Mouse (Mus musculus) forebrain, embryonic 16.5 days (tissue): ENCODE data around the gene Ube2t. TPM values are rescaled to one million over a fixed set of nuclear protein-coding genes. Genes with fewer than 3 reads are reported as not detected.

Experiments used
- ATAC-seq: fragments of 200-750 bp; cut with Nextera tagmentation; 2 replicates; pipeline ENCODE4 v1.8.0; 2017; ENCODE audit warnings: mild to moderate bottlenecking, moderate library complexity
- H3K27ac ChIP-seq: fragments of 300-500 bp; sonication (generic); 2 replicates; pipeline ENCODE4 v1.5.1; 2014; ENCODE audit warnings: low read length, control low read depth
- H3K27me3 ChIP-seq: fragments of 300-500 bp; sonication (generic); replicated peaks from 2 replicates; pipeline ENCODE4 v1.6.1; 2014; ENCODE audit warnings: low read length; ENCODE audit not compliant: control insufficient read depth, insufficient read depth
- H3K36me3 ChIP-seq: fragments of 300-500 bp; sonication (generic); 2 replicates; pipeline ENCODE4 v1.6.1; 2014; ENCODE audit not compliant: control insufficient read depth, insufficient read depth
- H3K4me1 ChIP-seq: fragments of 300-500 bp; sonication (generic); replicated peaks from 2 replicates; pipeline ENCODE4 v1.6.1; 2014; ENCODE audit warnings: low read length; ENCODE audit not compliant: control insufficient read depth, insufficient read depth
- H3K4me2 ChIP-seq: fragments of 300-500 bp; sonication (generic); 2 replicates; pipeline ENCODE4 v1.6.1; 2014; ENCODE audit warnings: mild to moderate bottlenecking, low read length, control low read depth
- H3K4me3 ChIP-seq: fragments of 300-500 bp; sonication (generic); replicated peaks from 2 replicates; pipeline ENCODE4 v1.5.1; 2014; ENCODE audit warnings: mild to moderate bottlenecking, low read length, control low read depth
- H3K9ac ChIP-seq: fragments of 300-500 bp; sonication (generic); replicated peaks from 2 replicates; pipeline ENCODE4 v1.6.1; 2014; ENCODE audit warnings: low read depth, low read length, control low read depth
- H3K9me3 ChIP-seq: fragments of 300-500 bp; sonication (generic); 2 replicates; pipeline ENCODE4 v1.6.1; 2016; ENCODE audit warnings: low read length; ENCODE audit not compliant: control insufficient read depth
- WGBS: fragments of 180-500 bp; shearing (Covaris S2); extraction: QIAGEN DNeasy Blood & Tissue Kit; methylation state at CpG from one replicate; pipeline ENCODE4 v1.1.7; 2014; 5-methylcytosine and 5-hydroxymethylcytosine counted together
- polyA plus RNA-seq: library from polyadenylated mRNA; unstranded; fragments of >200 nt; fragmentation: Nextera tagmentation; extraction: Ambion mirVana; gene quantifications from 2 replicates; pipeline ENCODE4 v1.2.1, GENCODE M21; 2015

Ube2t gene
- polyA plus RNA-seq, 1 experiment from 2014 or later = 23.5 TPM

GRCm38 (mm10) chr1:135019087-135019774, 56.9 kb downstream of the Ube2t start:
- H3K27ac ChIP-seq = no peak overlapping the region
- no peaks in the 10 kb centered on the region for H3K36me3 ChIP-seq
- H3K4me1 ChIP-seq = peaks cover 26% of the 10 kb centered on the region
- H3K9me3 ChIP-seq = no peaks in the 10 kb centered on the region
- no peaks in the 10 kb centered on the region for H3K27me3 ChIP-seq
- no peak overlapping the region for H3K4me3 ChIP-seq
- no peak overlapping the region for H3K4me2 ChIP-seq
- peak; percentile 58 for ATAC-seq
- no peak overlapping the region for H3K9ac ChIP-seq
- WGBS = 7% methylated on average over 13 of the region's 13 CpGs

GRCm38 (mm10) chr1:135019775-135020167, 57.4 kb downstream of the Ube2t start:
- no peak; the same call in 1 of the 2 replicates for ATAC-seq
- Histone ChIP-seq H3K36me3 (no peaks in the 10 kb centered on the region), H3K4me1 (peaks cover 26% of the 10 kb centered on the region), H3K4me2 (no peak overlapping the region), H3K4me3 (no peak overlapping the region), H3K27ac (no peak overlapping the region), H3K27me3 (no peaks in the 10 kb centered on the region), H3K9me3 (no peaks in the 10 kb centered on the region), H3K9ac (no peak overlapping the region)
- WGBS = 48% methylated on average over 4 of the region's 4 CpGs

GRCm38 (mm10) chr1:135020281-135020940, 58.0 kb downstream of the Ube2t start:
- ATAC-seq = no peak
- Histone ChIP-seq H3K27ac (no peak overlapping the region), H3K4me1 (peaks cover 26% of the 10 kb centered on the region), H3K9ac (no peak overlapping the region), H3K27me3 (no peaks in the 10 kb centered on the region), H3K4me2 (no peak overlapping the region), H3K36me3 (no peaks in the 10 kb centered on the region), H3K9me3 (no peaks in the 10 kb centered on the region), H3K4me3 (no peak overlapping the region)
- WGBS = 74% methylated on average over 5 of the region's 5 CpGs

GRCm38 (mm10) chr1:135020970-135021369, 58.6 kb downstream of the Ube2t start:
- no peak overlapping the region for H3K9ac ChIP-seq
- no peaks in the 10 kb centered on the region for H3K27me3 ChIP-seq
- no peak overlapping the region for H3K4me3 ChIP-seq
- WGBS = 18% methylated on average over 5 of the region's 5 CpGs
- H3K4me1 ChIP-seq = peaks cover 26% of the 10 kb centered on the region
- peak; percentile 58 for ATAC-seq
- no peaks in the 10 kb centered on the region for H3K9me3 ChIP-seq
- no peak overlapping the region for H3K27ac ChIP-seq
- H3K36me3 ChIP-seq = no peaks in the 10 kb centered on the region
- H3K4me2 ChIP-seq = no peak overlapping the region

GRCm38 (mm10) chr1:135021936-135022335, 59.6 kb downstream of the Ube2t start:
- H3K4me1 ChIP-seq = peaks cover 26% of the 10 kb centered on the region
- no peak overlapping the region for H3K4me2 ChIP-seq
- no peak overlapping the region for H3K4me3 ChIP-seq
- no peaks in the 10 kb centered on the region for H3K27me3 ChIP-seq
- H3K27ac ChIP-seq = no peak overlapping the region
- H3K36me3 ChIP-seq = no peaks in the 10 kb centered on the region
- no peak for ATAC-seq
- 75% methylated on average over 5 of the region's 5 CpGs for WGBS
- H3K9ac ChIP-seq = no peak overlapping the region
- H3K9me3 ChIP-seq = no peaks in the 10 kb centered on the region

GRCm38 (mm10) chr1:135023583-135023982, 61.2 kb downstream of the Ube2t start:
- Histone ChIP-seq H3K27me3 (no peaks in the 10 kb centered on the region), H3K27ac (no peak overlapping the region), H3K4me1 (peaks cover 25% of the 10 kb centered on the region), H3K4me2 (no peak overlapping the region), H3K4me3 (no peak overlapping the region), H3K36me3 (no peaks in the 10 kb centered on the region), H3K9me3 (no peaks in the 10 kb centered on the region), H3K9ac (no peak overlapping the region)
- no peak for ATAC-seq
- WGBS = 74% methylated on average over 1 of the region's 1 CpGs

Other genes starting within 250 kb of the Ube2t start
- 15.2 and 17.5 TPM in 2 replicates for gene Ppp1r12b, start 6.6 kb upstream of the Ube2t start, polyA plus RNA-seq
- 0.53 and 0.60 TPM in 2 replicates for gene Lgr6, start 142.7 kb downstream of the Ube2t start, polyA plus RNA-seq
- 0.24 and 0.27 TPM in 2 replicates for gene Ptpn7, start 170.1 kb downstream of the Ube2t start, polyA plus RNA-seq
- gene Arl8a, start 184.3 kb downstream of the Ube2t start, polyA plus RNA-seq = 323 and 336 TPM in 2 replicates
- 0.24 and 0.48 TPM in 2 replicates for gene Gpr37l1, start 205.1 kb downstream of the Ube2t start, polyA plus RNA-seq